Mouse (Mus musculus): ENCODE data around the gene Fam234b.

Fam234b gene

GRCm38 (mm10) chr6:135178599-135178998 lies 19.2 kb upstream of the Fam234b start:
- in situ Hi-C loops (cut with MboI, MseI), result no loop called here

GRCm38 (mm10) chr6:135182925-135183324 lies 14.9 kb upstream of the Fam234b start:
- in situ Hi-C loops (cut with MboI, MseI), result no loop called here

GRCm38 (mm10) chr6:135183961-135184360 lies 13.8 kb upstream of the Fam234b start:
- in situ Hi-C loops (cut with MboI, MseI), result no loop called here

GRCm38 (mm10) chr6:135187076-135187917 lies 10.5 kb upstream of the Fam234b start:
- in situ Hi-C loops (cut with MboI, MseI), result no loop called here

- in situ Hi-C loops (cut with MboI, MseI), result no loop called here
Measured at GRCm38 (mm10) chr6:135188629-135189028, 9.1 kb upstream of the Fam234b start.

GRCm38 (mm10) chr6:135190122-135190521 lies 7.7 kb upstream of the Fam234b start:
- in situ Hi-C loops (cut with MboI, MseI), result no loop called here

GRCm38 (mm10) chr6:135191906-135192305 lies 5.9 kb upstream of the Fam234b start:
- in situ Hi-C loops (cut with MboI, MseI), result no loop called here

- in situ Hi-C loops (cut with MboI, MseI), result no loop called here
Measured at GRCm38 (mm10) chr6:135192993-135193392, 4.8 kb upstream of the Fam234b start.

GRCm38 (mm10) chr6:135193733-135194132 lies 4.0 kb upstream of the Fam234b start:
- in situ Hi-C loops (cut with MboI, MseI), result no loop called here

- in situ Hi-C loops (cut with MboI, MseI), result no loop called here
Measured at GRCm38 (mm10) chr6:135194907-135195306, 2.9 kb upstream of the Fam234b start.

- in situ Hi-C loops (cut with MboI, MseI), result no loop called here
Measured at GRCm38 (mm10) chr6:135196707-135197106, 1.1 kb upstream of the Fam234b start.

GRCm38 (mm10) chr6:135197446-135197845 lies 331 bp upstream of the Fam234b start:
- in situ Hi-C loops (cut with MboI, MseI), result no loop called here

GRCm38 (mm10) chr6:135198726-135199125 lies 949 bp downstream of the Fam234b start:
- in situ Hi-C loops (cut with MboI, MseI), result no loop called here

- in situ Hi-C loops (cut with MboI, MseI), result no loop called here
Measured at GRCm38 (mm10) chr6:135200122-135200957, 2.6 kb downstream of the Fam234b start.

GRCm38 (mm10) chr6:135202668-135203067 lies 4.9 kb downstream of the Fam234b start:
- in situ Hi-C loops (cut with MboI, MseI), result no loop called here

- in situ Hi-C loops (cut with MboI, MseI), result no loop called here
Measured at GRCm38 (mm10) chr6:135203737-135204136, 6.0 kb downstream of the Fam234b start.

GRCm38 (mm10) chr6:135204869-135205268 lies 7.1 kb downstream of the Fam234b start:
- in situ Hi-C loops (cut with MboI, MseI), result no loop called here

- in situ Hi-C loops (cut with MboI, MseI), result no loop called here
Measured at GRCm38 (mm10) chr6:135205802-135206201, 8.0 kb downstream of the Fam234b start.

- in situ Hi-C loops (cut with MboI, MseI), result no loop called here
Measured at GRCm38 (mm10) chr6:135206909-135207308, 9.1 kb downstream of the Fam234b start.

- in situ Hi-C loops (cut with MboI, MseI), result no loop called here
Measured at GRCm38 (mm10) chr6:135211169-135211568, 13.4 kb downstream of the Fam234b start.

- in situ Hi-C loops (cut with MboI, MseI), result no loop called here
Measured at GRCm38 (mm10) chr6:135212666-135213065, 14.9 kb downstream of the Fam234b start.

- in situ Hi-C loops (cut with MboI, MseI), result no loop called here
Measured at GRCm38 (mm10) chr6:135218330-135218729, 20.6 kb downstream of the Fam234b start.

- in situ Hi-C loops (cut with MboI, MseI), result no loop called here
Measured at GRCm38 (mm10) chr6:135219916-135220315, 22.1 kb downstream of the Fam234b start.

Data from T-helper 17 cell (primary cell).